Mouse (Mus musculus): Measurements from ENCODE around the gene Cep170b. TPM values are rescaled to one million over a fixed set of nuclear protein-coding genes. Genes with fewer than 3 reads are reported as not detected.
A peak's percentile ranks its signal among the peaks of the same experiment; 100 is the strongest.

Cep170b gene
- total RNA-seq, 1 experiment: 46.1 TPM

- Histone ChIP-seq H3K36me3 (ENCODE audit: control insufficient read depth, insufficient read depth, low read length, poor library complexity, severe bottlenecking) (no peaks in the 10 kb centered on the region), H3K9me3 (ENCODE audit: control insufficient read depth, insufficient read depth, low read depth, low read length) (no peaks in the 10 kb centered on the region), H3K4me1 (ENCODE audit: control insufficient read depth in 2 of 2, insufficient read depth in 2 of 2, low read length in 2 of 2, poor library complexity in 1 of 2) (peaks cover 2 to 4% of the 10 kb centered on the region in 2 experiments; a peak in 2 of 4 replicates), H3K27ac (ENCODE audit: insufficient read depth, low read depth, low read length, poor library complexity, severe bottlenecking) (no peak overlapping the region), H3K9ac (ENCODE audit: insufficient read depth, low read depth, low read length, poor library complexity, severe bottlenecking) (no peak overlapping the region), H3K4me3 (ENCODE audit: insufficient read depth in 1 of 2, low read depth in 1 of 2, low read length in 2 of 2, poor library complexity in 1 of 2, severe bottlenecking in 1 of 2) (no peak overlapping the region)
- in situ Hi-C loops (cut with MboI; ENCODE audit: low sequenced_read_pairs in 2 of 2, unreplicated experiment in 2 of 2): no loop called here
- TF ChIP-seq ZC3H11A (IDR thresholded peaks at IDR 0.05; ENCODE audit: borderline replicate concordance, low read depth, low read length) (no peak), MAFK (IDR thresholded peaks at IDR 0.05; ENCODE audit: insufficient read depth, low read depth, low read length) (no peak), HCFC1 (IDR thresholded peaks at IDR 0.05; ENCODE audit: borderline replicate concordance, insufficient read depth, low read length) (no peak), CHD2 (IDR thresholded peaks at IDR 0.05; ENCODE audit: low read depth, low read length) (no peak), ZNF384 (IDR thresholded peaks at IDR 0.05; ENCODE audit: low read depth, low read length) (no peak)
- DNase-seq (ENCODE audit: low read depth, low spot score): no peak
These were observed 43.9 kb downstream of the Cep170b start for GRCm38 (mm10) chr12:112764141-112764540.

DNA sequence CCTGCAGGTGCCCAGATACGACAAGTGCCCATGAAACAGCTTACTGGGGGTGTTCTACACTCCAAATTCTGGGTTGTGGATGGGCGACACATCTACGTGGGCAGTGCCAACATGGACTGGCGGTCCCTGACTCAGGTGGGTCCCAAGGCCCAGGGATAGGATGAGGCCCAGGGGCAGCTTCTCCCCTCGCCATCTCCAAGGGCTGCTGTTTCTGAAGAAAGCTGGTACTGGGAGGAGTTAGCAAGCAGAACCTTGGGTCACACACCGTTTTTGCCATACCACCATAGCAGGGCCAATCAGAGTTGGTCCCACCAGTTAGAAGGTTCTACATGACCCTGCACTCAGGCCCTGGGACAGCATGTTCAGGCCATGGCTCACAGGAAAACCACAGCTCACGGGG is 44.7 kb downstream of the Cep170b start:
- DNase-seq (ENCODE audit: low read depth, low spot score): no peak
- in situ Hi-C loops (cut with MboI; ENCODE audit: low sequenced_read_pairs in 2 of 2, unreplicated experiment in 2 of 2): no loop called here

GRCm38 (mm10) chr12:112766586-112766985 is 46.3 kb downstream of the Cep170b start:
- H3K4me3 ChIP-seq (ENCODE audit: insufficient read depth in 1 of 2, low read depth in 1 of 2, low read length in 2 of 2, poor library complexity in 1 of 2, severe bottlenecking in 1 of 2): no peak overlapping the region
- no peak overlapping the region for H3K9ac ChIP-seq (ENCODE audit: insufficient read depth, low read depth, low read length, poor library complexity, severe bottlenecking)
- no peak for TF ChIP-seq ZC3H11A (IDR thresholded peaks at IDR 0.05; ENCODE audit: borderline replicate concordance, low read depth, low read length)
- TF ChIP-seq MAFK (IDR thresholded peaks at IDR 0.05; ENCODE audit: insufficient read depth, low read depth, low read length): no peak
- TF ChIP-seq CHD2 (IDR thresholded peaks at IDR 0.05; ENCODE audit: low read depth, low read length): no peak
- TF ChIP-seq HCFC1 (IDR thresholded peaks at IDR 0.05; ENCODE audit: borderline replicate concordance, insufficient read depth, low read length): no peak
- TF ChIP-seq ZNF384 (IDR thresholded peaks at IDR 0.05; ENCODE audit: low read depth, low read length): no peak
- H3K27ac ChIP-seq (ENCODE audit: insufficient read depth, low read depth, low read length, poor library complexity, severe bottlenecking): no peak overlapping the region
- in situ Hi-C loops (cut with MboI; ENCODE audit: low sequenced_read_pairs in 2 of 2, unreplicated experiment in 2 of 2): no loop called here
- no peaks in the 10 kb centered on the region for H3K36me3 ChIP-seq (ENCODE audit: control insufficient read depth, insufficient read depth, low read length, poor library complexity, severe bottlenecking)
- H3K9me3 ChIP-seq (ENCODE audit: control insufficient read depth, insufficient read depth, low read depth, low read length): no peaks in the 10 kb centered on the region
- DNase-seq (ENCODE audit: low read depth, low spot score): no peak
- H3K4me1 ChIP-seq (ENCODE audit: control insufficient read depth in 2 of 2, insufficient read depth in 2 of 2, low read length in 2 of 2, poor library complexity in 1 of 2): no peaks in the 10 kb centered on the region

More for the DNA sequence above, 44.7 kb downstream of the Cep170b start:
- Histone ChIP-seq H3K27ac (ENCODE audit: insufficient read depth, low read depth, low read length, poor library complexity, severe bottlenecking) (no peak overlapping the region), H3K4me3 (ENCODE audit: insufficient read depth in 1 of 2, low read depth in 1 of 2, low read length in 2 of 2, poor library complexity in 1 of 2, severe bottlenecking in 1 of 2) (no peak overlapping the region), H3K4me1 (ENCODE audit: control insufficient read depth in 2 of 2, insufficient read depth in 2 of 2, low read length in 2 of 2, poor library complexity in 1 of 2) (peaks cover 2 to 4% of the 10 kb centered on the region in 2 experiments; a peak in 2 of 4 replicates), H3K9ac (ENCODE audit: insufficient read depth, low read depth, low read length, poor library complexity, severe bottlenecking) (no peak overlapping the region), H3K36me3 (ENCODE audit: control insufficient read depth, insufficient read depth, low read length, poor library complexity, severe bottlenecking) (no peaks in the 10 kb centered on the region), H3K9me3 (ENCODE audit: control insufficient read depth, insufficient read depth, low read depth, low read length) (no peaks in the 10 kb centered on the region)
- TF ChIP-seq MAFK (IDR thresholded peaks at IDR 0.05; ENCODE audit: insufficient read depth, low read depth, low read length) (no peak), CHD2 (IDR thresholded peaks at IDR 0.05; ENCODE audit: low read depth, low read length) (no peak), HCFC1 (IDR thresholded peaks at IDR 0.05; ENCODE audit: borderline replicate concordance, insufficient read depth, low read length) (no peak), ZNF384 (IDR thresholded peaks at IDR 0.05; ENCODE audit: low read depth, low read length) (no peak), ZC3H11A (IDR thresholded peaks at IDR 0.05; ENCODE audit: borderline replicate concordance, low read depth, low read length) (no peak)

GRCm38 (mm10) chr12:112767036-112767890 is 47.0 kb downstream of the Cep170b start:
- no peak for DNase-seq (ENCODE audit: low read depth, low spot score)
- H3K9ac ChIP-seq (ENCODE audit: insufficient read depth, low read depth, low read length, poor library complexity, severe bottlenecking): no peak overlapping the region
- H3K36me3 ChIP-seq (ENCODE audit: control insufficient read depth, insufficient read depth, low read length, poor library complexity, severe bottlenecking): no peaks in the 10 kb centered on the region
- H3K4me3 ChIP-seq (ENCODE audit: insufficient read depth in 1 of 2, low read depth in 1 of 2, low read length in 2 of 2, poor library complexity in 1 of 2, severe bottlenecking in 1 of 2): no peak overlapping the region
- H3K27ac ChIP-seq (ENCODE audit: insufficient read depth, low read depth, low read length, poor library complexity, severe bottlenecking): peak overlapping the region; percentile 10; the same call in 1 of the 2 replicates
- no peaks in the 10 kb centered on the region for H3K9me3 ChIP-seq (ENCODE audit: control insufficient read depth, insufficient read depth, low read depth, low read length)
- H3K4me1 ChIP-seq (ENCODE audit: control insufficient read depth in 2 of 2, insufficient read depth in 2 of 2, low read length in 2 of 2, poor library complexity in 1 of 2): no peaks in the 10 kb centered on the region
- in situ Hi-C loops (cut with MboI; ENCODE audit: low sequenced_read_pairs in 2 of 2, unreplicated experiment in 2 of 2): no loop called here
- TF ChIP-seq MAFK (IDR thresholded peaks at IDR 0.05; ENCODE audit: insufficient read depth, low read depth, low read length): no peak
- no peak for TF ChIP-seq ZNF384 (IDR thresholded peaks at IDR 0.05; ENCODE audit: low read depth, low read length)

Measured in ES-E14 (cell line).